Mouse (Mus musculus) naive thymus-derived CD4-positive, alpha-beta T cell, adult 2 months (primary cell): ENCODE results near the gene Ppara.

ENCODE experiments used
- DNase-seq: peaks from one replicate; pipeline ENCODE4 v3.0.0-alpha.2; 2011; ENCODE audit warnings: low read depth

Ppara gene

GRCm38 (mm10) chr15:85728224-85728623, 6.6 kb upstream of the Ppara start:
- no peak for DNase-seq

GRCm38 (mm10) chr15:85729256-85729655, 5.5 kb upstream of the Ppara start:
- DNase-seq = no peak

- DNase-seq = no peak
Measured at GRCm38 (mm10) chr15:85730027-85730426, 4.8 kb upstream of the Ppara start.

GRCm38 (mm10) chr15:85731885-85732603, 2.7 kb upstream of the Ppara start:
- DNase-seq = no peak

- no peak for DNase-seq
Measured at GRCm38 (mm10) chr15:85732604-85732968, 2.2 kb upstream of the Ppara start.

GRCm38 (mm10) chr15:85733686-85734085, 1.1 kb upstream of the Ppara start:
- DNase-seq = no peak

GRCm38 (mm10) chr15:85734148-85734547, 635 bp upstream of the Ppara start:
- DNase-seq = no peak

GRCm38 (mm10) chr15:85735063-85735835, 466 bp downstream of the Ppara start:
- DNase-seq = peak; percentile 69

- DNase-seq = no peak
Measured at GRCm38 (mm10) chr15:85735836-85736190, 1.0 kb downstream of the Ppara start.

- no peak for DNase-seq
Measured at GRCm38 (mm10) chr15:85736506-85736905, 1.7 kb downstream of the Ppara start.

- no peak for DNase-seq
Measured at GRCm38 (mm10) chr15:85738416-85738815, 3.6 kb downstream of the Ppara start.

GRCm38 (mm10) chr15:85738939-85739338, 4.2 kb downstream of the Ppara start:
- DNase-seq = no peak

- no peak for DNase-seq
Measured at GRCm38 (mm10) chr15:85742608-85743007, 7.8 kb downstream of the Ppara start.

GRCm38 (mm10) chr15:85743946-85744345, 9.2 kb downstream of the Ppara start:
- no peak for DNase-seq

GRCm38 (mm10) chr15:85746178-85746577, 11.4 kb downstream of the Ppara start:
- DNase-seq = no peak

GRCm38 (mm10) chr15:85746671-85747070, 11.9 kb downstream of the Ppara start:
- DNase-seq = no peak

GRCm38 (mm10) chr15:85747951-85748350, 13.2 kb downstream of the Ppara start:
- DNase-seq = no peak

GRCm38 (mm10) chr15:85748466-85748865, 13.7 kb downstream of the Ppara start:
- DNase-seq = no peak

GRCm38 (mm10) chr15:85749141-85749540, 14.4 kb downstream of the Ppara start:
- DNase-seq = no peak

- DNase-seq = no peak
Measured at GRCm38 (mm10) chr15:85750115-85750514, 15.3 kb downstream of the Ppara start.

- DNase-seq = no peak
Measured at GRCm38 (mm10) chr15:85752655-85753054, 17.9 kb downstream of the Ppara start.

- DNase-seq = no peak
Measured at GRCm38 (mm10) chr15:85754033-85754650, 19.4 kb downstream of the Ppara start.

- no peak for DNase-seq
Measured at GRCm38 (mm10) chr15:85755214-85755613, 20.4 kb downstream of the Ppara start.
